Comparison of ENCODE assay signal across 11 mouse cellular contexts in genomic region chr11:57656602-57657275, GRCm38 (mm10). TPM values are rescaled to one million over a fixed set of nuclear protein-coding genes. Genes with fewer than 3 reads are reported as not detected.
DNase-seq lines count a peak whose midpoint lies in the region; ATAC-seq and TF ChIP-seq lines count a peak whose summit lies in the region.
"Had no signal": no experiment of that assay in that cellular context is flagged by ENCODE, and none has a peak within 500 bp of the region (broad histone marks: within the 10 kb centered on the region; RNA-seq: fewer than 3 reads in every experiment).

No protein-coding gene starts in this region.

- TF ChIP-seq POLR2A in testis, adult 2 months (IDR thresholded peaks at IDR 0.05; ENCODE audit: control insufficient read depth, low read depth, low read length): 0 out of 2 replicates have a peak, but pooled peaks have one; percentile 10

- 0 out of 2 replicates have a peak overlapping the region, but pooled peaks have one; percentile 35 for H3K27ac ChIP-seq in intestine, postnatal 0 days (ENCODE audit: low read depth, low read length)
- H3K27ac ChIP-seq in testis, adult 2 months (ENCODE audit: control insufficient read depth, insufficient read depth, low read depth, low read length): peak overlapping the region; percentile 3; the same call in 1 of the 2 replicates
- H3K27ac ChIP-seq: heart, embryonic 15.5 days had no signal

- no peaks in the 10 kb centered on the region for H3K27me3 ChIP-seq in intestine, postnatal 0 days (replicated peaks; ENCODE audit: control insufficient read depth, insufficient read depth, low read length)
- H3K27me3 ChIP-seq in testis, adult 2 months (ENCODE audit: control insufficient read depth, insufficient read depth, low read length): no peaks in the 10 kb centered on the region
- H3K27me3 ChIP-seq: heart, embryonic 15.5 days had no signal

- H3K36me3 ChIP-seq in intestine, postnatal 0 days (ENCODE audit: control insufficient read depth, insufficient read depth): no peaks in the 10 kb centered on the region
- no peaks in the 10 kb centered on the region for H3K36me3 ChIP-seq in testis, adult 2 months (ENCODE audit: control insufficient read depth, insufficient read depth, low read length)
- H3K36me3 ChIP-seq: heart, embryonic 15.5 days had no signal

- 75% methylated on average over 8 of the region's 8 CpGs for WGBS in intestine, postnatal 0 days

- H3K9me3 ChIP-seq in intestine, postnatal 0 days (ENCODE audit: control insufficient read depth): no peaks in the 10 kb centered on the region
- H3K9me3 ChIP-seq: heart, embryonic 15.5 days had no signal

- H3K4me3 ChIP-seq in intestine, postnatal 0 days (ENCODE audit: low read depth, low read length): no peak overlapping the region
- H3K4me3 ChIP-seq in testis, adult 2 months (ENCODE audit: control insufficient read depth, low read depth, low read length): peak overlapping the region; percentile 46
- H3K4me3 ChIP-seq: heart, embryonic 15.5 days had no signal

- DNase-seq in gastrocnemius, postnatal 25 days: peak; percentile 9
- no peak for DNase-seq in gastrocnemius, postnatal 10 days
- DNase-seq in spleen, postnatal 4 days (ENCODE audit: low spot score in 2 of 2): peak; percentile 22 to 67
- DNase-seq in spleen, adult 18-20 months: no peak
- DNase-seq in natural killer cell, adult 2 months (ENCODE audit: low spot score in 2 of 2): no peak
- DNase-seq: kidney, adult 9 months had no signal

- no peak overlapping the region for H3K4me2 ChIP-seq in intestine, postnatal 0 days (replicated peaks; ENCODE audit: low read depth)
- H3K4me2 ChIP-seq: heart, embryonic 15.5 days had no signal

- no peak for TF ChIP-seq CTCF in intestine, postnatal 0 days (IDR thresholded peaks at IDR 0.05; ENCODE audit: low read depth)
- TF ChIP-seq CTCF in testis, adult 2 months (IDR thresholded peaks at IDR 0.05; ENCODE audit: control insufficient read depth, insufficient read depth, insufficient replicate concordance, low read depth, low read length): no peak

- H3K4me1 ChIP-seq in intestine, postnatal 0 days (replicated peaks; ENCODE audit: control insufficient read depth, insufficient read depth, low read length): peaks cover 6% of the 10 kb centered on the region; the same call in 1 of the 2 replicates
- H3K4me1 ChIP-seq in testis, adult 2 months (ENCODE audit: control insufficient read depth, insufficient read depth, low read length): peaks cover 2% of the 10 kb centered on the region

- H3K9ac ChIP-seq in intestine, postnatal 0 days (ENCODE audit: low read depth, low read length): no peak overlapping the region
- H3K9ac ChIP-seq: heart, embryonic 15.5 days had no signal

- no peak for ATAC-seq in intestine, postnatal 0 days
- ATAC-seq in megakaryocyte-erythroid progenitor cell, adult 5-6 weeks (replicated peaks; ENCODE audit: low FRiP score, low TSS enrichment, poor library complexity, severe bottlenecking): no peak
- ATAC-seq: midbrain, embryonic 16.5 days had no signal

RNA-seq across cellular contexts. Expression of gene Galnt10, which starts 11.5 kb away (rescaled TPM):
- 1 to 10 TPM; 6.0 to 7.5 TPM for total RNA-seq in gastrocnemius, postnatal 25 days (2021)
- 10 to 100 TPM; 13.0 to 15.7 TPM for total RNA-seq in gastrocnemius, postnatal 10 days (2021)
- polyA plus RNA-seq in intestine, postnatal 0 days (2015; fragmentation: Nextera tagmentation; extraction: Ambion mirVana): 19.8 and 22.5 TPM in 2 replicates
- polyA plus RNA-seq in testis, adult 2 months (2012; rRNA removed): 21.2 and 25.9 TPM in 2 replicates
- total RNA-seq in megakaryocyte-erythroid progenitor cell, adult 5-6 weeks (2014; fragmentation: Nextera tagmentation): 12.3 and 15.4 TPM in 2 replicates
- 11.1 and 14.3 TPM in 2 replicates for total RNA-seq in megakaryocyte-erythroid progenitor cell, adult 5-6 weeks (2017)

Comparison
In these comparisons a context has a peak if more than half of its experiments do, and no peak if none do; other contexts are left out.
1. DNase-seq: peak in gastrocnemius, postnatal 25 days (single experiment) and spleen, postnatal 4 days (2 of 2); none in gastrocnemius, postnatal 10 days (single experiment), spleen, adult 18-20 months (0 of 2) and natural killer cell, adult 2 months (0 of 2).